In the genomic region with DNA sequence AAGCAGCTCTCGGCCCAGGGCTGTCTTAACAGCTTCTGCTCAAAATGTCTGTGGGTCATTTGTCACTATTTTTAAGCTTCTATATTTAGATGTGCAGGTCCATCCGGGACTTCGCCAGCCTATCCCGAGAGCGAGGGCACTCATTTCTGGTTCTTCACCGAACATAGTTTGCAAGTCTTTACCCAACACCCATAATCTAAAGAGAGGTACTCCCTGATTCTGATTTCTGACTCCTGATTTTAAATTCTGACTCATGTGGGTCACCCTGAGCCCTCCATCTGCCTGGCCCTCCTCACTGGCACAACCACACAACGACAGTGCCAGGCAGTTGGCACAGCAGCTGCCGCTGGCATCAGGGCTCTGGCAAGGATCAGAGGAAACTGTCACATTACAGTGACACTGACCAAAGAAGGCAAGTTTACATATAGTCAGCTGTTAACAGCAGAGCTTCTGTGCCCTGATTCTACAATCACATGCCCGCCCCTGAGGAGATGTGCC, we compare ENCODE assay signal across 8 mouse cellular contexts.
A peak's percentile ranks its signal among the peaks of the same experiment; 100 is the strongest.
DNase-seq lines count a peak whose midpoint lies in the region; ATAC-seq and TF ChIP-seq lines count a peak whose summit lies in the region.

No protein-coding gene starts in this region.

- no peak overlapping the region for H3K4me3 ChIP-seq in lung, embryonic 15.5 days
- H3K4me3 ChIP-seq in cerebellum, adult 2 months (replicated peaks; ENCODE audit: insufficient read depth, low read depth, low read length) = no peak overlapping the region
- H3K4me3 ChIP-seq in heart, adult 2 months = no peak overlapping the region
- no peak overlapping the region for H3K4me3 ChIP-seq in stomach, postnatal 0 days (ENCODE audit: low read depth, low read length)

- WGBS in lung, embryonic 15.5 days = 74% methylated on average over 9 of the region's 9 CpGs
- 2% methylated on average over 9 of the region's 9 CpGs for WGBS in cerebellum, adult 2 months
- 57% methylated on average over 9 of the region's 9 CpGs for WGBS in heart, adult 2 months
- 71% methylated on average over 9 of the region's 9 CpGs for WGBS in stomach, postnatal 0 days

- H3K9me3 ChIP-seq in lung, embryonic 15.5 days = no peaks in the 10 kb centered on the region
- no peaks in the 10 kb centered on the region for H3K9me3 ChIP-seq in stomach, postnatal 0 days (ENCODE audit: control insufficient read depth, low read length)

- TF ChIP-seq POLR2A in cerebellum, adult 2 months (IDR thresholded peaks at IDR 0.05; ENCODE audit: borderline replicate concordance, insufficient read depth, low read length) = peak; percentile 8; the same call in 1 of the 2 replicates
- TF ChIP-seq POLR2A in heart, adult 2 months (IDR thresholded peaks at IDR 0.05; ENCODE audit: insufficient read depth, low read depth, low read length) = no peak

- intact Hi-C loops in heart, adult 2 months (cut with DNase I) = loop anchor here (2.0 to 5.0 kb wide), 3 partner anchors 15 to 37 kb away; no protein-coding TSS in a partner anchor

- peaks cover 2% of the 10 kb centered on the region; the same call in 1 of the 2 replicates for H3K79me2 ChIP-seq in heart, adult 2 months (replicated peaks; ENCODE audit: control insufficient read depth, insufficient read depth, low read length)

- no peaks in the 10 kb centered on the region for H3K27me3 ChIP-seq in lung, embryonic 15.5 days
- no peaks in the 10 kb centered on the region for H3K27me3 ChIP-seq in cerebellum, adult 2 months (ENCODE audit: control insufficient read depth, insufficient read depth, low read length)
- no peaks in the 10 kb centered on the region for H3K27me3 ChIP-seq in heart, adult 2 months (ENCODE audit: control insufficient read depth, insufficient read depth, low read length)
- no peaks in the 10 kb centered on the region for H3K27me3 ChIP-seq in stomach, postnatal 0 days (ENCODE audit: control insufficient read depth, insufficient read depth, low read length)

- no peak for ATAC-seq in lung, embryonic 15.5 days (ENCODE audit: borderline replicate concordance, extremely low read depth, low FRiP score, low TSS enrichment)
- ATAC-seq in stomach, postnatal 0 days (ENCODE audit: low FRiP score, low TSS enrichment) = no peak

- H3K4me1 ChIP-seq in lung, embryonic 15.5 days = 0 out of 2 replicates have a peak, but pooled peaks cover 14% of the 10 kb centered on the region
- peaks cover 11% of the 10 kb centered on the region for H3K4me1 ChIP-seq in cerebellum, adult 2 months (ENCODE audit: control insufficient read depth, insufficient read depth, low read length)
- H3K4me1 ChIP-seq in heart, adult 2 months (ENCODE audit: control insufficient read depth, insufficient read depth, low read length) = peaks cover 15% of the 10 kb centered on the region
- no peaks in the 10 kb centered on the region for H3K4me1 ChIP-seq in stomach, postnatal 0 days (replicated peaks; ENCODE audit: control insufficient read depth, insufficient read depth)

- peak overlapping the region; percentile 49; the same call in 1 of the 2 replicates for H3K27ac ChIP-seq in lung, embryonic 15.5 days
- peak overlapping the region; percentile 71 for H3K27ac ChIP-seq in cerebellum, adult 2 months (ENCODE audit: insufficient read depth, low read length)
- peak overlapping the region; percentile 97 for H3K27ac ChIP-seq in heart, adult 2 months
- H3K27ac ChIP-seq in stomach, postnatal 0 days (replicated peaks) = peak overlapping the region; percentile 65

- 0 out of 2 replicates have a peak, but pooled peaks cover under 1% of the 10 kb centered on the region for H3K36me3 ChIP-seq in lung, embryonic 15.5 days
- H3K36me3 ChIP-seq in heart, adult 2 months (ENCODE audit: control insufficient read depth, insufficient read depth, low read length) = peaks cover 29% of the 10 kb centered on the region
- 0 out of 2 replicates have a peak, but pooled peaks cover 2% of the 10 kb centered on the region for H3K36me3 ChIP-seq in stomach, postnatal 0 days (ENCODE audit: control insufficient read depth, insufficient read depth, low read length)

- TF ChIP-seq EP300 in heart, adult 2 months (IDR thresholded peaks at IDR 0.05; ENCODE audit: insufficient read depth, low read depth, low read length) = peak; percentile 73; the same call in 1 of the 2 replicates
- TF ChIP-seq EP300 in stomach, postnatal 0 days (optimal IDR thresholded peaks at IDR 0.05) = no peak

- no peak overlapping the region for H3K4me2 ChIP-seq in lung, embryonic 15.5 days
- H3K4me2 ChIP-seq in stomach, postnatal 0 days (replicated peaks; ENCODE audit: low read depth) = no peak overlapping the region

- DNase-seq in lung, postnatal 14 days = no peak
- peak; percentile 90 to 94 for DNase-seq in cerebellum, adult 2 months
- peak; percentile 73 to 84 for DNase-seq in heart, adult 2 months
- DNase-seq in layer of hippocampus, postnatal 36 days = peak; percentile 71 to 73
- DNase-seq in stomach, postnatal 0 days (ENCODE audit: low spot score) = no peak
- no peak for DNase-seq in embryo, embryonic 11 days
- DNase-seq in kidney, postnatal 36 days = no peak

- no peak overlapping the region for H3K9ac ChIP-seq in lung, embryonic 15.5 days
- H3K9ac ChIP-seq in heart, adult 2 months (ENCODE audit: low read depth, low read length) = peak overlapping the region; percentile 52
- H3K9ac ChIP-seq in stomach, postnatal 0 days (ENCODE audit: low read length) = no peak overlapping the region

- TF ChIP-seq CTCF in cerebellum, adult 2 months (IDR thresholded peaks at IDR 0.05; ENCODE audit: borderline replicate concordance, insufficient read depth, low read depth, low read length) = no peak
- no peak for TF ChIP-seq CTCF in heart, adult 2 months (IDR thresholded peaks at IDR 0.05)
- no peak for TF ChIP-seq CTCF in stomach, postnatal 0 days (IDR thresholded peaks at IDR 0.05; ENCODE audit: low read depth)

Comparison
In these comparisons a context has a peak if more than half of its experiments do, and no peak if none do; other contexts are left out.
1. DNase-seq: peak in cerebellum, adult 2 months (2 of 2), heart, adult 2 months (2 of 2) and layer of hippocampus, postnatal 36 days (2 of 2); none in lung, postnatal 14 days (single experiment), stomach, postnatal 0 days (single experiment), embryo, embryonic 11 days (single experiment) and kidney, postnatal 36 days (0 of 2).
2. Peak in every context shown above with its lines, with median percentiles within 50 percentile points of each other: H3K27ac ChIP-seq.